Mouse (Mus musculus): Measurements from ENCODE around the gene Ryr2. TPM values are rescaled to one million over a fixed set of nuclear protein-coding genes. Genes with fewer than 3 reads are reported as not detected.

The Ryr2 gene
- polyA plus RNA-seq, 1 experiment from 2014 or later, result 0.15 TPM

Other genes with a start within 250 kb of the Ryr2 start
- 21.4 and 25.9 TPM in 2 replicates for gene Mtr, start 151.2 kb upstream of the Ryr2 start, polyA plus RNA-seq (2014; fragmentation: Nextera tagmentation; extraction: Ambion mirVana)
- 7.5 and 8.3 TPM in 2 replicates for gene Actn2, start 233.8 kb upstream of the Ryr2 start, polyA plus RNA-seq (2014; fragmentation: Nextera tagmentation; extraction: Ambion mirVana)